Mouse (Mus musculus) kidney, postnatal 25 days (tissue): ENCODE data around the gene Smim4.
A peak's percentile ranks its signal among the peaks of the same experiment; 100 is the strongest.

Experiments used
- DNase-seq, 2 experiments: peaks; one replicate each; pipeline ENCODE4 v3.0.0; 2021; ENCODE audit warnings: mixed read lengths in 2 of 2

The Smim4 gene

DNA sequence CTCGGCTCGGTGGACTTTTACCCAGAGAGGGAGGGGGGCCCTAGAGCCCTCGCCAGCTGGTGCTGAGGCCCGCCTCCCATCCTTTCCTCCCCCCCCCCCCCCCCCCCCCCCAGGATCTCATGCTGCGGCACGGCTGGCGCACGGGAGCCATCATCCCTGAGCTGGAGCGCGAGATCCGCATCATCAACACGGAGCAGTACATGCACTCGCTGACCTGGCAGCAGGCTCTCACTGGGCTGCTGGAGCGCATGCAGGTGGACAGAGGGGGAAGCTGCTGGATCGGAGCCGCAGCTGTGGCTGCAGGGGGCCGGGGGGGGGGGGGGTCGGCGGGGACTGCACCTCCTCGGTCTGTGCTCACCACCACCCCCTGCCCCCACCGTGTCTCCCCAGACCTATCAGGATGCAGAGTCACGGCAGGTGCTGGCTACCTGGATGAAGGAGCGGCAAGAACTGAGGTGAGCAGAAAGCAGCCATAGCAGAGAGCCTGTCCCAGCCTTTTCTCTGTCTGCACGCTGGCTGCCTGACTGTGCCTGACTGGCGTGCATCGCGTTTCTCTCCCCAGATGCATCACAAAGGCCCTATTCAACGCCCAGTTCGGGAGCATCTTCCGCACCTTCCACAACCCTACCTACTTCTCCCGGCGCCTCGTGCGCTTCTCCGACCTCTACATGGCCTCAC lies 9.6 kb upstream of the Smim4 start:
- peak in 1 of 2 experiments; percentile 38 for DNase-seq

GRCm38 (mm10) chr14:31137791-31138190 lies 9.0 kb upstream of the Smim4 start:
- DNase-seq, result peak; percentile 65 to 83

DNA sequence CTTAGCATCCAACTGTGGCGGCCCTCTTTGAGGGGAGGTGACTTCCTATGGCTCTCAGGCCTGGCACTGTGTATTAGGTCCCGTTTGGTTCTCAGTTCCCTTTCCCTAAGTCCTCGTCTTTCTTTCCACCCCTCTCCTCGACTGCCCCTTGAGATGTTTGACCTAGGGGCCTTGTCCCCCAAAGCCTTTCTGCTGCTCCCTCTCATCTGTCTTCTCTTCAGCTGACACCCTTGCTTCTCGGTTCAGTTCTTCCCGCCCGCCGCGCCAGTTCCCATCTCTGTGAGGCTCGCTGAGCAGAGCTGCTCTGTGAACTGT lies 8.5 kb upstream of the Smim4 start:
- peak in 1 of 2 experiments; percentile 29 for DNase-seq

DNA sequence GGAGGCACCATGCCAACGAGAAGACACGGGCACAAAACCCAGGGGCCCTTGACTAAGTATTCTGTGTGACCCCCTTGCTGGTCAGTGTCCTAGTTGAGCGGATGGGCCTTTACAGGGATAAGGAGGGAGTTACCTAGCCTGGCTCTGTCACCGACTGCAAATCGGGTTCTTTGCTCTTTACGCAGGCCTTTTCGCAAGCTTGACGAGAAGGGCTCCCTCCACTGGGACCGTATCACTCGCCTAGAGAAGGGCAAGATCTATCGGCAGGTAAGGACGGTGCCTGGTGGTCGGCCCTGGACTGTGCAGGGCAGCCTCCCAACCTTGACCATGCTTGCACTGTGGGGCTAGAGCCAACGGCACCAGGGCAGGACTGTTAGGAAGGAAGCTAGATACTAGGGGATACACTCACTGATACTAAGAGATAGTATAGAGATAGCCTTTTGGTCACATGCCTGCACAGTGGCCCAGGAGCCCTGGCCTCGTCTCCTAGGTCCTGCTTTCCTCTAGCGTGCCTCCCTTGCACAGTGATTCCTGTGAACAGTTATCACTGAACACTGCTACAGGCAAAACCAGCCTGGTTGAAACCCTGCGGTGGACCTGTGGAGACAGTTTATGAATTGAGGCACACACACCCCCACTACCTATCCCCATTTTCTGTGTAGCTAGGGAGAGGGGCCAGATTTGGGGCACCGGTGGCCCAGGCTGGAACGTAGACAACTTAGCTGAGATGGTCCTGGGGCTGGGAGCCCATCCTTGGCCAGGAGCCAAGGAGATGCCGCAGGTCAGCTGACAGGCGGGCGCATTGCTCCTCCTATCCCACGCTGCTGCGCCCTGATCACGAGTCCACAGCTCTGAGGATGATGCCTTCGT lies 7.9 kb upstream of the Smim4 start:
- DNase-seq, result peak in 1 of 2 experiments; percentile 42

GRCm38 (mm10) chr14:31135495-31136410 lies 7.0 kb upstream of the Smim4 start:
- peak in 1 of 2 experiments; percentile 22 for DNase-seq

DNA sequence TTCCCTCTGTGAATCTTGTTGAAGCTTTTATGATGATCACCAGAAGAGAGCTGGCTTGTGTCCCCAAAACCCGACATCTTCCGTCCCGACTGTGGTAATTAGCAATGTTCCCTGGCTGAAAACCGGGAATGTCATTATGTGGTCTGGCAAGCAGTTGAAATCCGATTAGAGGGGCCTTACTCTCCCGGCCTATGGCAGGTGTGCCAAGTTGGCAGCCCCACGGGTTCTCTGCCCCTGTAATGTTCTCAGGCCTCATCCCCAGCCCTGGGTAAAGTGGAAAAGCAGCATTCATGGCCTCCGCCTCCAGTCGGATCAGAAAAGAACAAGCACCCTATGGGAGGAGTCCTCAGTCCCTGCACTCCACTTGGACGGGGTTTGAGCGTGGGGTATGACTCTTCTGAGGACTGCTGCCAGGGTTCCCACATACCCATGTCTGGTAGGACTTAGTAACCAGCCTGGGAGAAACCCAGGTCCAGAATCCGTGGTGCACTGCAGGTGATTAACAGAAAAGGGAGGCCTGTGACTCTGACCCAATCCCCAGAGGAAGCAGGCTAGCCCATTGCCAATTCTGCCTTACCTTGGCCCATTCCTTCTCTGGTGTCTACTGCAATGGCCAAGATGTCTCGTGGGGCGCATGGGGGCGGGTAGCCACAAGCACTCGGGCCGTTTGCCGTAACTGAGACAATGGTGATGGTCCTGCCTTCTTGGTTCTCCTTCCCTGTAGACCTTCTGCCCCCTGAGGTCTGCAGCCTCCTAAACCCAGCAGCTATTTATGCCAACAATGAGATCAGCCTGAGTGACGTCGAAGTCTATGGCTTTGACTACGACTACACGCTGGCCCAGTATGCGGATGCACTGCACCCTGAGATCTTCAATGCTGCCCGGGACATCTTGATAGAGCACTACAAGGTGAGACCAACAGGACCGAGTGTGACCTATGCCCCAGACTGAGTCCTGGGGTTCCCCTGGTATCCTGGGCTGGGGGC lies 5.6 kb upstream of the Smim4 start:
- DNase-seq, result no peak

DNA sequence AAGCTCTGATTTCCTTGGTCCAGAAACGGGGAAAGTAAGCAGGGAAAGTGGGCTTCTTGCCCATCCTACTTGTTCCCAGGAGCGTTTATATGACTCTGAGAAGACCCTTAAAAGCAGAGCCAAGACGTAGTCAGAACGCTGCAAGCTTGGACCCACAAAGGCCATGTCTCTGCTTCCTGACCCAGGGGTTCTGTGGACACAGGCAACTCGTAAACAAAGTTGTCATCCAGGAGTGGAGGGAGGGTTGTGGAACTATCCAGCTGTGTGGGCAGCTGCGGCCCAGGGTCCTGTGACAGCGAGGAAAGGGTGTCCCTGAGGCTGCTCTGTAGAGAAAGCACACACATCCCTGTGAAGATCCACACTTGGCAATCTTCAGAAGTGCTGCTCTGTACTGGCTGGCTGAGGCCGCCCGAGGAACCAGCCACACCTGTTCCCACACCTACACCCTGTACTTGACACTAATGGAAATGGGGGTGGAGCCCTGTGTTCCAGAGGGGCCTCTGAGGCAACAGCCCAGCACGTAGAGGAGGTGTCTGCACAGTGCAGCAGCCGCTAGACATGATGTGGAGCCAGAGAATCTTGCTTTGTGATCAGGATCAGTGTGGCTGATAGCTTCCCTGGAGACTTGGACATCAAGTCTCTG lies 4.4 kb upstream of the Smim4 start:
- no peak for DNase-seq

- DNase-seq, result no peak
Measured at GRCm38 (mm10) chr14:31132491-31132975, 3.8 kb upstream of the Smim4 start.

- DNase-seq, result peak in 1 of 2 experiments; percentile 66
Measured at GRCm38 (mm10) chr14:31132031-31132430, 3.3 kb upstream of the Smim4 start.

GRCm38 (mm10) chr14:31131272-31131821 lies 2.6 kb upstream of the Smim4 start:
- DNase-seq, result peak in 1 of 2 experiments; percentile 8

DNA sequence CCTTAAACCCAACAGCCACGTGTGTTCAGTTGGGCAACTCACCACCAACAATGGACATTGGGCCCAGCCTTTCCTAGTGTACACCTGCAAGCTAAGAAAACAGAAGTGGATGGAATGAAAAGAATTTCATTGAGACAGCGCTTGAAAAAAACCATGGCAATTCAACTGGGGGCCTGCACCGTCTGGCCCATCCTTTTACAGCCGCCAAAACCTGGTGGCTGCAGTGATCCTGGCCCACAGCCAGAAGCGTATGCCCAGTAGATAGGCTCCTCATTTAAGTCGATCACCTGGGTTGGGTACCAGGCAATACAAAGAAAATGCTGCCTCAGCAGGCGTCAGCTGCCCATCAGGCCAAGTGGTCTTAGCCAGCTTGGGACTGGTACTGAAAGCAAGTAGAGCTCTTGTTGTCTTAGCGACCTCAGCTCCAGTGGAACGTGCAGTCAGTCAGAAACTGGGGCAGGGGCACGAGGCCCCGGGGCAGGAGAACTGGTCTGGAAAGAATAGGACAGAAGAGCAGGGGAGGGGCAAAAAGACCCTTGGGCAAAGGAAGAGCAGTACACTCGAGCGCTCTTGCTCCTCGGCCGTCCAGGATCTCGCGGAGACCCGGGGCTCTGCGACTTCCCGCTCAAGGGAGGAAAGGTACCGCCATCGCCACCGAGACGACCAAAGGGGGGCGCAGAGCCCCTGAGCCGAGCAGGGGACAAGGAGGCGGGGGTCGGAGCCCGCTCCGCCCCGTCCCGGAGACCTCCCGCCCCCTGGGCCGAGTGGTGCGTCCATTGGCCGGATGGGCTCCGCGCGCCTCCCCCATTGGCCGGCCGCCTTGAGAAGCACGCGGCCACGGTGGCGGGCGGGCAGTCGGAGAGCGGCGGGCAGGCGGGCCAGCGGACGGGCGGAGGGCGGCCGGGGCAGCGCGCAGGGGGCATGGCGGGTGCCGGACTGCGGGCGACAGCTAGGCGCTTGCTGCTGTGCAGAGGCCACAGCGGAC lies 1.8 kb upstream of the Smim4 start, which contains the start of gene Nt5dc2:
Nt5dc2 (plus strand) TSS at position 818 of the 985 bp plus-strand sequence.
- peak; percentile 92 to 96 for DNase-seq

- DNase-seq, result no peak
Measured at GRCm38 (mm10) chr14:31129326-31130235, 825 bp upstream of the Smim4 start.

DNA sequence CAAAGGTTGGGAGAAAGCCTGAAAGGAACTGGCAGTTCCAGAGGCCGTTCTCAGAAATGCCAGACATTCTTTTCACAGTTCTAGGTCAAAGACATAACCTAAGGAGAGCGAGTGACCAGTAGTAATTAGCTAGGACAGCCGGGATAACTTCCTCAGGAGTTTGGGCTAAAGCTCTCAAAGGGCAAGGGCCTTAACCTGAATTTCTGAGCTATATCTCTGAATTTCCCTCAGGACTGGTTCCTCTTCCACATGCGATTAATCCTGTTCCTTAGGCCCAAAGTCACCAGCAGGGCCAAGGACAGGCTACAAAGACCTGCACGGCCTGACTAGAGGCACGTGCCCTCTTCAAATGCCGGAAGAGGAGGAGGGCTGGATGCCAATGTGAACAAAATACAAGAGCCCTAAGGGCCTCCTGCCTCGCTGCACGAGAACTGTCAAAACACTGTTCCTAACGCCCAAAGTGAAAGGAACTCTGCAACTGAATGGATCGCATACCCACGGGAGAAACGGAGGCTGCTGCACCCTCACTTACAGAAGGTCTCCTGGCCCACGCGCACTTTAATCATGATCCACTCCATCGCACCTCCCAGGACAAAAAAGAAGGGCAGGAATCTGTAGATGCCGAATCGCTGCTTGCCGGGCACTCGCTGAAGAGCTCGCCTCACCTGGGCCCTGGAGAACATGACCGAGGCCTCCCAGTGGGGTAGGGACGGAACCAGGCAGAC lies 493 bp downstream of the Smim4 start:
- DNase-seq, result peak; percentile 72 to 86

- no peak for DNase-seq
Measured at GRCm38 (mm10) chr14:31126826-31127225, 1.9 kb downstream of the Smim4 start.

DNA sequence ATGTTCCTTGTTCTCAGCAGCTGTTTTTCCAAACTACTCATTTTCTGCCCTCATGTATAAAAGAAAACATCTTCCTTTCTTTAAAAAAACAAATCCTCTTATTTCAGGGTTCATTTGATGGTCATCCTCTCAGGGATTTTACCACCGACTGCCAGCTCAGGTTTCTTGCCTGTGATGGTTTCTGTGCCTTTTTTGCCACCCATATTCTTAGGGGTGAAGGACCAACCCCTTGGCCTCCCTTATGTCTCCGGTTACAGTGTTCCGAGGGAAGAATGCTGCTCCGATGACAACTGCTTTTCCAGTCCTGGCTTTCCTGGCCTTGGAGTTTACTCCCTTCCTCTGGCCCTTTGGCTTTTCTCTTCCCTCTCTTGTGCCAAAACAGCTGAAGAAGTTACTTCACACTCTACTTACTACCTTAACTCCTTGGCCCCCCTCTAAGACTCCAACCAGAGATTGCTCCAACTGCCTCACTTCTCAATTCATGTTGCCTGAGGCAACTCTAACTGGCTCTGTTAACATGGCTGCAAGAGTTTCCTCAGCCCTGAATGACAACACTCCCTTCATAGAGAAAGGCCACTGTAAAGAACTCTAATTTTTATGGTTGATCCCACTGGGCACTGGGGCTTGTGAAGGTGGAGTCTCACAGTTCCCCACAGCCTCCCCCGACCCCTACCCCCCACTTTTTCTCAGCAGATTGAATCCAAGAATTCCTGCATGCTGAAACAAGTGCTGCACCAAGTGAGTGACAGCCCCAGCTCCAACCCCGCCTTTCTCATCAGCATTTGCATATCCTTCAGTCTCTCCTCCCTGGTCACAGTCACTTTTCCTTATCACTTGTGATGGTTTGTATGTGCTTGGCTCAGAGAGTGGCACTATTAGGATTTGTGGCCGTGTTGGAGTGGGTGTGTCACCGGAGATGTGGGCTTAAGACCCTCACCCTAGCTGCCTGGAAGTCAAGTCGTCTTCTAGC lies 3.4 kb downstream of the Smim4 start:
- no peak for DNase-seq

DNA sequence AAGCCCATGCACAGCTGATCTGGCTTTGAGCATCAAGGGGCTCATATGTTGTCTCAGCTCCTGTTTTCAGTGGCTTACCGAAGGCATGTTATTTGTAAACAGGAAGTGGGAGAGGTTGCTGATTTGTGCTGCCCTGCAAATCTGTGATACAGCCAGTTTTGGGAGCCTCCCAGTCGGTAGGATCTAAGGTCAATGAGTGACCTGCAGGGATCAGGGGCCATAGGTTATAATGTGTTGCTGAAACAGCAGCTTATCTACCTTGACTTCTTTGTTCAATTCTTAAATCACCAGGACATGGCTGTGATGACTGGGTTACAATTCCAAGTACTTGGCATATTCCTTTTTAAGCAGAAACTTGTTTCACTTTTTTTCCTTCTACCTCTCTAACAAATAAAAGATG lies 13.2 kb downstream of the Smim4 start:
- no peak for DNase-seq
